Mouse (Mus musculus) lung, embryonic 16.5 days (tissue): ENCODE results near the gene Auts2. TPM values are rescaled to one million over a fixed set of nuclear protein-coding genes. Genes with fewer than 3 reads are reported as not detected.

Experiments
- ATAC-seq: fragments of 200-750 bp; cut with Nextera tagmentation; 2 replicates; pipeline ENCODE4 v1.8.0; 2017; ENCODE audit warnings: low read depth, mild to moderate bottlenecking, moderate library complexity
- H3K27ac ChIP-seq: fragments of 300-500 bp; sonication (generic); 2 replicates; pipeline ENCODE4 v1.5.1; 2014; ENCODE audit warnings: mild to moderate bottlenecking, control low read depth, low read length
- H3K27me3 ChIP-seq: fragments of 300-500 bp; sonication (generic); 2 replicates; pipeline ENCODE4 v1.6.1; 2014; ENCODE audit warnings: low read depth, low read length, mixed read lengths; ENCODE audit not compliant: control insufficient read depth, insufficient read depth
- H3K36me3 ChIP-seq: fragments of 300-500 bp; sonication (generic); 2 replicates; pipeline ENCODE4 v1.6.1; 2014; ENCODE audit warnings: low read length; ENCODE audit not compliant: control insufficient read depth, insufficient read depth
- H3K4me1 ChIP-seq: fragments of 300-500 bp; sonication (generic); replicated peaks from 2 replicates; pipeline ENCODE4 v1.6.1; 2014; ENCODE audit warnings: low read length, mixed read lengths; ENCODE audit not compliant: control insufficient read depth, insufficient read depth
- H3K4me2 ChIP-seq: fragments of 300-500 bp; sonication (generic); 2 replicates; pipeline ENCODE4 v1.6.1; 2014; ENCODE audit warnings: low read depth, low read length, control low read depth
- H3K4me3 ChIP-seq: fragments of 300-500 bp; sonication (generic); 2 replicates; pipeline ENCODE4 v1.5.1; 2014; ENCODE audit warnings: mild to moderate bottlenecking, low read length, control low read depth
- H3K9ac ChIP-seq: fragments of 300-500 bp; sonication (generic); 2 replicates; pipeline ENCODE4 v1.6.1; 2014; ENCODE audit warnings: low read length, control low read depth
- H3K9me3 ChIP-seq: fragments of 300-500 bp; sonication (generic); 2 replicates; pipeline ENCODE4 v1.6.1; 2016; ENCODE audit warnings: low read length; ENCODE audit not compliant: control insufficient read depth
- WGBS: fragments of 180-500 bp; shearing (Covaris S2); extraction: QIAGEN DNeasy Blood & Tissue Kit; methylation state at CpG from one replicate; pipeline ENCODE4 v1.1.7; 2014; 5-methylcytosine and 5-hydroxymethylcytosine counted together
- polyA plus RNA-seq: library from polyadenylated mRNA; unstranded; fragments of >200 nt; fragmentation: Nextera tagmentation; extraction: Ambion mirVana; gene quantifications from 2 replicates; pipeline ENCODE4 v1.2.1, GENCODE M21; 2015

Auts2 gene
- polyA plus RNA-seq, 1 experiment from 2014 or later, result 12.3 TPM

DNA sequence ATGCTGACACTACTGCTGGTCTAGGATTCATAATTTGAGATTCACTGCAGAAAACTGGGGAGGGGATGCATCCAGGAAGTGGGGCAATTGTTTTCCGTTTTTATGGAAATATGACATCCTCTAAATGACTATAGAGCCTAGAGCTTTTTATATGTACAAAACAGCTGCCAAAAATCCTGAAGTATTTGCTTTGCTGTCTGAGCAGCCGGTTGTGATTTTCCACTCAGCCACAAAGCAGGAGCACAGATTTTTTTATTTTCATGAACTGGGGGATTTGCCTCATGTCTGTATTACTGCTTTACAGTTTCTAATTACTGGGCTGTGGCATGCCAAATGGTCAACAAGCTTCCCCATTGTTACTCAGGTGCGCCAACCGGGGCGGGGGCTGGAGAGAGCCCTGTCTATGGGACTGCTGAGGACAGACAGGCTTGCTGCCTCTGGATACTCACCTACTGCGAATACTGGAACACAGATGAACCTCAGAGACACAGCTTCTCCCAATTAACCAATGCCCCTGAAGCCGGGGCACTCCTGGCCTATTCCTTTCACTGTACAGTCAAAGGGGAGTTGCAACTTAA is 53.3 kb downstream of the Auts2 start:
- Histone ChIP-seq H3K4me3 (no peak overlapping the region), H3K36me3 (no peaks in the 10 kb centered on the region), H3K4me1 (peaks cover 31% of the 10 kb centered on the region), H3K27ac (peak overlapping the region; percentile 48), H3K27me3 (no peaks in the 10 kb centered on the region), H3K4me2 (no peak overlapping the region), H3K9ac (no peak overlapping the region), H3K9me3 (no peaks in the 10 kb centered on the region)
- 0 out of 2 replicates have a peak, but pooled peaks have one; percentile 31 for ATAC-seq
- 54% methylated on average over 7 of the region's 7 CpGs for WGBS

- Histone ChIP-seq H3K4me3 (no peak overlapping the region), H3K4me2 (no peak overlapping the region), H3K9me3 (no peaks in the 10 kb centered on the region), H3K9ac (no peak overlapping the region), H3K27me3 (no peaks in the 10 kb centered on the region), H3K36me3 (no peaks in the 10 kb centered on the region), H3K27ac (no peak overlapping the region), H3K4me1 (peaks cover 30% of the 10 kb centered on the region)
- 61% methylated on average over 7 of the region's 7 CpGs for WGBS
- no peak for ATAC-seq
Observed at GRCm38 (mm10) chr5:132486831-132487230, 56.3 kb downstream of the Auts2 start.

- H3K9ac ChIP-seq, result no peak overlapping the region
- H3K4me1 ChIP-seq, result peaks cover 25% of the 10 kb centered on the region
- ATAC-seq, result no peak
- H3K4me2 ChIP-seq, result no peak overlapping the region
- no peaks in the 10 kb centered on the region for H3K9me3 ChIP-seq
- no peaks in the 10 kb centered on the region for H3K27me3 ChIP-seq
- 81% methylated on average over 6 of the region's 6 CpGs for WGBS
- no peak overlapping the region for H3K27ac ChIP-seq
- no peak overlapping the region for H3K4me3 ChIP-seq
- H3K36me3 ChIP-seq, result no peaks in the 10 kb centered on the region
Observed at GRCm38 (mm10) chr5:132485994-132486393, 57.1 kb downstream of the Auts2 start.

GRCm38 (mm10) chr5:132485448-132485847 is 57.7 kb downstream of the Auts2 start:
- 37% methylated on average over 3 of the region's 3 CpGs for WGBS

DNA sequence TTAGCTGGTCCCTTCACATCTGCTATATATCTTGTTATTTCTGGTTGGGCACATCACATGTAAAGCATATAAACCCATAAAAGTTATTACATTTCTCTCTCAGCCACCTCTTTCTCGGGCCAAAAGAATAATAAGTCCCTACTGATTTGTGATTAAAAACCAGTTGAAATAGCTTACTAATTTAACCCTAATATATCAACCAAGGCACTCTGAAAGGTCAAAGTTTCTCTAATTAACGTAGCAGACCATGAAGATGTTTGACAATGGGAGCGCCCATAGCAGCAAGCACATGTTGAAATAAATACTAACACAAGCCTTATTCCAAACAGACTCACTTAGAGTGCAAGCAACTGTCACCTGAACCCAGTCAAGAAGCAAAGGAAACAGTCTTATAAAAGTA is 61.7 kb downstream of the Auts2 start:
- H3K4me1 ChIP-seq, result peaks cover 9% of the 10 kb centered on the region
- H3K36me3 ChIP-seq, result no peaks in the 10 kb centered on the region
- no peaks in the 10 kb centered on the region for H3K9me3 ChIP-seq
- H3K4me3 ChIP-seq, result no peak overlapping the region
- no peak overlapping the region for H3K27ac ChIP-seq
- H3K9ac ChIP-seq, result no peak overlapping the region
- no peaks in the 10 kb centered on the region for H3K27me3 ChIP-seq
- 74% methylated on average over 3 of the region's 3 CpGs for WGBS
- no peak for ATAC-seq
- H3K4me2 ChIP-seq, result no peak overlapping the region

More at GRCm38 (mm10) chr5:132485448-132485847, 57.7 kb downstream of the Auts2 start:
- H3K4me2 ChIP-seq, result no peak overlapping the region
- peak; percentile 59 for ATAC-seq
- no peak overlapping the region for H3K27ac ChIP-seq
- H3K4me3 ChIP-seq, result no peak overlapping the region
- no peaks in the 10 kb centered on the region for H3K27me3 ChIP-seq
- no peaks in the 10 kb centered on the region for H3K9me3 ChIP-seq
- H3K36me3 ChIP-seq, result no peaks in the 10 kb centered on the region
- H3K9ac ChIP-seq, result no peak overlapping the region
- peaks cover 25% of the 10 kb centered on the region for H3K4me1 ChIP-seq

DNA sequence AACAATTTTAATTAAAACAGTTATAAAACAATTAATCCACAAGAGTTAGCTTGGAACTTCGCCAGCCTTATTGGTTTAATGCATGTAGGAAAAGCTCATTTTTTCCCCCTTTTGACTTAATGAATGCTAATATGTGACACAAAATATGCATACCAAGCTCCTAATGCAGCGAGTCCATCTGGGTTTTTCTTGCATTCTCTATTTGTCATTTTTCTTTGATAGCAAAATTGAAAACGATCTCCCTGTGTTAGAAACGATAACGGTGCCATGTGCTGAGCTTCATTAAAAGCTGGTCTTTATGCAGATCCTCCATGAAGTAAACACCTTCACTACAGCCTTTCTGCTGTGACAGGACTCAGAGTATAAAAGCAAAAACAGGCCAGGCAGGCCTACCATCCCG is 62.7 kb downstream of the Auts2 start:
- no peak for ATAC-seq
- Histone ChIP-seq H3K4me3 (no peak overlapping the region), H3K27ac (no peak overlapping the region), H3K9me3 (no peaks in the 10 kb centered on the region), H3K36me3 (no peaks in the 10 kb centered on the region), H3K27me3 (no peaks in the 10 kb centered on the region), H3K4me1 (peaks cover 9% of the 10 kb centered on the region), H3K9ac (no peak overlapping the region), H3K4me2 (no peak overlapping the region)
- WGBS, result 71% methylated on average over 6 of the region's 6 CpGs

- no peak overlapping the region for H3K27ac ChIP-seq
- 27% methylated on average over 11 of the region's 11 CpGs for WGBS
- H3K36me3 ChIP-seq, result no peaks in the 10 kb centered on the region
- no peak for ATAC-seq
- no peaks in the 10 kb centered on the region for H3K9me3 ChIP-seq
- H3K9ac ChIP-seq, result no peak overlapping the region
- H3K4me2 ChIP-seq, result no peak overlapping the region
- H3K27me3 ChIP-seq, result no peaks in the 10 kb centered on the region
- H3K4me1 ChIP-seq, result no peaks in the 10 kb centered on the region; the same call in 1 of the 2 replicates
- no peak overlapping the region for H3K4me3 ChIP-seq
Observed at GRCm38 (mm10) chr5:132479227-132479857, 63.8 kb downstream of the Auts2 start.

DNA sequence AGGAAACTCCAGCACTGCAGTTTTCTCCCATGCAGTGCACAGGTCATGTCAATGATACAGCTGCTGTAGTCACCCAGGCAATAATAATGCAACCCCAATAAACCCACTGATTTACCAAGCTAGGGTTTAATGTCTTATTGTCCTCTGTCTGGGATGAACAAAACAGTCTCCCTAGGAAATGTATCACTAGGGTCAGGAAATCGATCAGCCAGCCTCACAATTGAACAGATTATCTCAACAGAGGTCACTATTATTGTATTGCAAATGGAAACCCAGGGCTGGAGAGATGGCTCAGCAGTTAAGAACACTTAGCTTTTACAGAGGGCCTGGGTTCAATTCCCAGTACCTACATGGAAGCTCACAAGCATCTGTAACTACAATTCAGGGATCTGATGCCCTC is 65.6 kb downstream of the Auts2 start:
- 61% methylated on average over 1 of the region's 1 CpGs for WGBS
- ATAC-seq, result no peak
- Histone ChIP-seq H3K4me1 (no peaks in the 10 kb centered on the region; the same call in 1 of the 2 replicates), H3K36me3 (no peaks in the 10 kb centered on the region), H3K27ac (no peak overlapping the region), H3K9me3 (no peaks in the 10 kb centered on the region), H3K4me2 (no peak overlapping the region), H3K9ac (no peak overlapping the region), H3K27me3 (no peaks in the 10 kb centered on the region), H3K4me3 (no peak overlapping the region)

DNA sequence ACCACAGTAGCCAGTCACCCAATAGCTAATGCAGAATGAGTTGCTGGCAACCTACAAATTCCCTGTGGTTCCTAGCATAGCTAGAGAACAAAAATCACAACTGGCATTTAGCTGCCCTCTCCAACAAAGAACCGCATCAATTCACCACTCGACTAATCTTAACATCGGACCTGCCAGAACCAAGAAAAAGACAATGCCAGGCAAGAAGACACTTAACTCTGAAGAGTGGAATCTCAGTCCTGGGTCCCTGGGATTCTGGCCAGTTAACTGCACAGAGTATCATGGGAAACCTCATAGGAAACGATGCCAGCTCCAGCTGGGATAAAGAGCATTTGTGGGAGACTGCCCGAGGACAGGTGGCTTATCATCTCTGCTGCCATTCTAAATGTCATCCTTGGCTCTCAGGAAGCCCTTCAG is 70.2 kb downstream of the Auts2 start:
- no peak overlapping the region for H3K9ac ChIP-seq
- WGBS, result 73% methylated on average over 5 of the region's 5 CpGs
- H3K4me1 ChIP-seq, result no peaks in the 10 kb centered on the region
- H3K9me3 ChIP-seq, result no peaks in the 10 kb centered on the region
- H3K27ac ChIP-seq, result no peak overlapping the region
- no peak for ATAC-seq
- H3K27me3 ChIP-seq, result no peaks in the 10 kb centered on the region
- no peak overlapping the region for H3K4me2 ChIP-seq
- H3K4me3 ChIP-seq, result no peak overlapping the region
- no peaks in the 10 kb centered on the region for H3K36me3 ChIP-seq
